Mouse (Mus musculus) activated CD4-positive, CD25-positive, alpha-beta regulatory T cell, adult 4 months (primary cell): ENCODE data around the gene Myo15b. TPM values are rescaled to one million over a fixed set of nuclear protein-coding genes. Genes with fewer than 3 reads are reported as not detected.

Experiments
- ATAC-seq: one replicate; pipeline ENCODE4 v1.8.0; 2017
- polyA plus RNA-seq, 2 experiments: library from polyadenylated mRNA; unstranded; fragments of 100-300 nt; shearing (Covaris generic); gene quantifications; one replicate each; pipeline ENCODE4 v1.2.1; 2017

Gene Myo15b
- polyA plus RNA-seq, 2 experiments from 2014 or later, result not detected

DNA sequence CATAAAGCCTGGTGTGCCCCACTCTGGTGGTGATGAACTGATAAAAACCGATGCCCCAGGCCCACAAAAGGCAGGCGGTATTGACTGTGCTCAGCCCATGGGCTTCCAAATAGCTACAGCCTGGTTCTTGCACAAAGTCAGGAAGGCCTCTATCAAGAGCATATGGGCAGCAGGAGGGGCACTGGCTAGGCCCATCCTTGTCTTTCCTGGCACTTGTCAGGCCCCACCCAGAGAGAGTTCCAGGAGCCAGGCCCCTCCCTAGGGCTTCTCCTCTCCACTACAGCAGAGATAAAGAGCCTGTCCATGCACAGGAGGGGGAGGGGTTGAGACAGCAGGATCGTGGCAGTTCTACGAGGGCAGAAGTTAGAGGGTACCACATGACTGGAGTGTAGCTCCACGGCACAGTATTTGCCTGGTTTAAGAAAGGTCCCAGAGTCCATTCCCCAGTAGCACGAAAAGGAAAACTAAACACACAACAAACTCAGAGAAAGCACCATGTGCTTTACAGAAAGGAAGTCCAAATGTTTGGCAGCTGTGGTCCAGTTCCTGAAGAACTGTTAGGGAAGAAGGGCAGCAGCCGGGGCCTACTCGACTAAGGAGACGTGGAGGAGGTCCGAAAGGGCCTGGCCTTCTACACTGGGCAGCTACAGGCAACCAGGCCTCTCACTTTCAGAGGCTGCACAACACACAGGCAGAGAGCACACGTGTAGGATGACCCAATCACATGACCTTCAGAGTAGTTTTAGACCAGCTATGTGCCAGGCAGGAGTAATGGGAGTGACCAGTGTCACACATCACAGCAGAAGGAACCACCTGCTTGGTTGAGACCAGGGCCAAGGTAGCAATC lies 45.4 kb downstream of the Myo15b start:
- no peak for ATAC-seq

DNA sequence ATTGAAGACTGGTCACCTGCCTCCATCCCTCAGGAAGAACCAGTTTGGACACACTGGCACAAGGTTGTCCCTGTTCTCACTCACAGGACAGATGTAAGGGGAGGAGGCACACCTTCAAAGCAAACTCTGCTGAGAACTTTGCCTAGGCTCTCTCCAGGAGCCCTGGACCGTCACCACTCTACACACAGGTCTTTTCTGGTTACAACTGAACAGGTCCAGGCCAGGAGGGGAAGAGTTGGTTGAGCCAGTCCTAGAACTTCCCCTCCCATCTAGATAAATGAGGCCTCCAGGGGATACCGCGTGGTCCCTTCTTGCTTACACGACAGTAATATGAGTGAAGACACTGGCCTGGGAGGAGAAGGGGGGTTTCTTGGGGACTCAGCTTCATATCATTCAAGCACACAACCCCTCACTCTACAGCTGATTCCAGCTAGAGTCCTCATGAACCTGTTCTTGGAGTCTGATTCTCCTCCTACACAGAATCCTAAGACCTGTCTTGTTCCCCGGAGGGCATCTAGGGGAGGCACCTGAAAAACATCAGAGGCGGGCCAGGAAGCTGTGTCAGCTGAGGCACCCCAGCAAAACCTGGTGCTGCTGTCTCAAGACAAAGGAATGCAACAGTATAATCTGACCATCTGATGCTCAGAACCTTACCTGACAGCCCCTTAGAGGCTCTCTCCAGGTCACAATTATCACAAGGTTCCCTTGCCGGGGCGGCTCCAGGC lies 46.2 kb downstream of the Myo15b start:
- no peak for ATAC-seq

DNA sequence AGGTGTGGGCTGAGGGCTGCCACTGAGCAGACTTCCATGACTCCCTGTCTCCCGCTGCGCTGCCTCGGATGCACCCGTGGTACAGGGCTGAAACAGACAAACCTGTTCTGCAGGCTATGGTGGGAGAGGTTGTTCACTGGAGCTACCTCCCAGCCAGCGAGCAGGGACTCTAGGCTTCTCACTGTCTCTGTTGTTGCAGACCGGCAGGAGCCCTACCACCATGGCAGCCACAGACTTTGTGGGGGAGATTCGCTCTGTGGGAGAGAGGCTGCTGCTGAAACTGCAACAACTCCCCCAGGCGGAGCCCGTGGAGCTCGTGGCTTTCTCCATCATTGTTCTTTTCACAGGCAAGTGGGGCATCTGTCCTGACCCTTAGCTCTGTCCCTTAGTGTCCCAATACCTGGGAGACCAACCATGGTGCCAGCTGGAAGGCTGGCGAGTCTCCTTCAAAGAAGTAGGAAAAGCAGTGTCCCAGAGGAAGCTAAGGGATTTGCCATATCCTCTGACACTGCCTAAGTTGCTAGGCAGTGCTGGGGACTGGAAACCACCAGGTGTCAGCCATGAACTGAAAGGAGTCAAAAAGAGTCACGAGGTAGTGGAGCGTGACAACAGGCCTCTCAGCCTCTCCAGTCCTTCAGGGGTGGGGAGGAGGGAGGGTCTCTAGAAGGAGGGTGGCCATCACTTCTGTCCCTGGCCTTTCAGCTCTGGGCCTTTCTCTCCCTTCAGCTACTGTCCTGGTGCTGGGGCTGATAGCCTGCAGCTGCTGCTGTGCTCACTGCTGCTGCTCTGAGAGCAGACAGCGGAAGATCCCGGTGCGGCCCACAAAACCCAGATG lies 47.0 kb downstream of the Myo15b start:
- ATAC-seq, result no peak

DNA sequence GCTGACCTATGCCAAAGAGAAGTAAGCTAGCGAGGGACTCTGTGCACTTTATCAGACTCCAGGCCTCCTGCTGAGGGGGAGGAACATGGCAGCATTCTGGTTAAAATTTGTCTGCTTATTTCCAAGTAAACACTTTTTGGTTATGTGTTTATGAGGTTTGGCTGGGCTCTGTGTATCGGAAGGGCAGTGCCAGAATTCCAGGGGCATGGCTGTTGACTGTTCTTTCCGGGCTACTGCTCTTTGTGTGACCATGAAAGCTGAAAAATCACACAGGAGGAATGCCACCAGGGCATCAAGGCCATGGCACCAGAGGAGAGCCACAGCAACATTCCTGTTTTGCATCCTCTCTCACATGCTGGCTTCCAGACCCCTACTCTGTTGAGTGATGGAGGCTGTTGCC lies 47.9 kb downstream of the Myo15b start:
- ATAC-seq, result no peak

DNA sequence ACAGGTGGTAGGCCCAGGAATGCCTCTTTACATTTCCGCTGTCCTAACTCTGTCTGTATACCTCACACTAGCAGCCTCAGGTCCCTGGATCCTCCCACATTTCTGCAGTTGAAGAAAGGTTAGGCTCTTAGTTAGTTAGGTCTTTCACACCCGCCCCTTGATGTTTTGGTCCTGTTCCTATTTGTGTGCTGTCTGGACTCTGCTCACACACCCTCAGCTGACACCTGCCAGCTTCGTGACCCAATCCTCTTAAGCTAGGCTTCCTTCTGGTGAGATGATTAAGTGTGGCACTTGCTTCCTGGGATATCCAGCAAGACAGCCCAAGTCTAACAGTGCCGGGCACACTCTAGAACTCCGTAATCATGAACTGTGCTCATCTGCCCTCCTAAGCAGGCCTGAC lies 48.3 kb downstream of the Myo15b start:
- ATAC-seq, result no peak

DNA sequence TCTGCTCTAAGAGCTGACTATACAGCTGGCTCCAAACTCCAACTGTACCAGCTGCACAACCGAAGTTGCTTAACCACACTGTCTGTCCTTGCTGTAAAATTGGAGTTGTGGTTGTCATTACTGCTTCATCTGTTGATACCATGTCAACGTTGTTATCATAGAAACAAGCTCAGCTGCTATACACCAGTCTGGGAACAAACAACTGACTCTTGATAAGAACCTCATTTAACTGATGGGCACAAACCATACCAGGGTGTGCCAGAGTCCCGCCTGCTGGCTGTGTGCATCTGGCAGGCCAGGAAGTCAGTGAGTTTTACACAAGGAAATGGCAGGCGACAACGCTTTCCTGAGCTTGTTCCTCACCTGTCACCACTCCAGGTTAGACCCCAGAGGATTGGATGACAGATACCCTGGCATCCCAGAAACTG lies 52.9 kb downstream of the Myo15b start:
- no peak for ATAC-seq

DNA sequence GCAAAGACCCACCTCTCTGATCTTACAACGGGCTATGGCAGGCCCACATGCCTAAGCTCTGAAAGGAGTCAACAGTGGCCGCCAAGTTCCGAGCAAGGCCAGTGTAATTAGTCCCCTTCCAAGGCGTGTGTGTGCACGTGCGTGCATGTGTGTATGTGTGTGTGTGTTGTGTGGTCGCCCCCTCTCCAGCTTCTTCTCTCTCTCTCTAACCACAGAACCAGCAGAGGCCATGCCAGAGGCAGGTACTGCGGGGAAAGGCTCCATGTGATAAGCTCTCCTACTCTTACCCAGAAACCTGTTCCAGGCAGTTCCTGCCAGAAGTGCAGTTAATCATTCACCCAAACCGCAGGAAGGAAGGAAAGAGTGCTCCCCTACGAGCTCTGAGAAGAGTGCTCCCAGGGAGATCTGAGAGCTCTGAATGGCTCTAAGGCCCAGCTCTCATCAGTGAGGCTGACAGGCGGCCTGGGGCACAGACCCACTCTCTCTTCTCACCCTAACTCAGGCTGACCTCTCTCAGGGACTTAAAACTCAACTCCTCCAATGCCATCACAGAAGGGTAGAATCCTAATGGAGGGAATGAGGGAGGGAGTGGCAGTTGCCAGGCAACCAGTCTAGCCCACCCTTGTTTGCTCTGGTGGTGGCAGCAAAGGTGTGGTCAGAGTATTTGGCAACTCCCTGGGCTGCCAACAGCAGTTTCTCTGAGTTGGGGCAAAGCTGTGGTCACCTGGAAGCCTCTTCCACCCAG lies 53.6 kb downstream of the Myo15b start, which contains the start of gene Smim6:
Gene Smim6 (plus strand): TSS at position 386 of the 745 bp plus-strand sequence.
- ATAC-seq, result no peak

DNA sequence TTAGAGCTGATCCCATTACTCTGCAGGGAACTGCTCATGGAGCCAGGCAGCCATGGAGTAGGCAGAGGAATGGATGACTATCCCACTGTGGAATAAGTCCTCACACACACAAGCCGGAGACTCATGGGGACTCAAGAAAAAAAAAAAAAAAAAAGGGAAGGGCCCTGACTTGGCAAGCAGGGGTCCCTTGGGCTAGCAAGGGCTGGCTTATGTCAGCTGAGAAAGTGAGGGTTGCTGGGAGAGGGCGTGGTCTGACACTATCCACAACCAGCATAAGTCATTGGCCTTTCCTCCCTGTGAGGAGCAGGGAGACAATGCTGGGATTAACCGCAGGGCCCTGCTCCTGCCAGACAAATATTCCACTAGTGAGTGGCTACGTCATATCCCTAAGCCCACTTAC lies 58.4 kb downstream of the Myo15b start:
- no peak for ATAC-seq

DNA sequence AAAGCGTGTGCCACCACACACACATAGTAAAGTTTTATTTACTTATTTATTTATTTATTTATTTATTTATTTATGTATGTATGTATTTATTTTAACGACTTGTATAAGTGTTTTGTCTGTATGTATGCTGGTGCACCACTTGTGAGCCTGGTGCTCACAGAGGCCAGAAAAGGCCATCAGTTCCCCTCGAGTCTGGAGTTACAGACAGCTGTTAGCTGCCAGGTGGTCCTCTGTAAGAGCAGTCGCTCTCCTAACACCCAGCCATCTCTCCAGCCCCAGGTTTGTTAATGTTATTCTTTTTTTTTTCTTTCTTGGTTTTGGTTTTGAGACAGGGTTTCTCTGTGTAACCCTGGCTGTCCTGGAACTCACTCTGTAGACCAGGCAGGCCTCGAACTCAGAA lies 60.4 kb downstream of the Myo15b start:
- ATAC-seq, result no peak

DNA sequence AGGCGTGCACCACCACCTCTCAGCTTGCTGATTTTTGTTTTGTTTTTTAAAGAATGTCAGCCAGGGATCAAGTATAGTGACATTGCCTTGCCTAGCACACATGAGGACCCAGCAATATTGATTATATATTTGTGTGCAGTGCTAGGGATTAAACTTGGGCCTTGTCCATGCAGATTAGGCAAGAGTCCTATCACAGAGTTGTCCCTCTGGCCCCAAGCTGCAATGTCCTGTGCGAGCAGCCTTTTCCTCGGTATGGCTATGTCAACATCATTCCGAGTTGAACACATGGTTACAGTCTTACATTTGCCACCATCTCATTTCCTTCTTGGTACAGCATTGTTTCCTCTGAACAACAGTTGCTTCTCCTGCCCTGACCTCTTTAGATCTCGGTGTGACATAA lies 60.9 kb downstream of the Myo15b start:
- no peak for ATAC-seq

DNA sequence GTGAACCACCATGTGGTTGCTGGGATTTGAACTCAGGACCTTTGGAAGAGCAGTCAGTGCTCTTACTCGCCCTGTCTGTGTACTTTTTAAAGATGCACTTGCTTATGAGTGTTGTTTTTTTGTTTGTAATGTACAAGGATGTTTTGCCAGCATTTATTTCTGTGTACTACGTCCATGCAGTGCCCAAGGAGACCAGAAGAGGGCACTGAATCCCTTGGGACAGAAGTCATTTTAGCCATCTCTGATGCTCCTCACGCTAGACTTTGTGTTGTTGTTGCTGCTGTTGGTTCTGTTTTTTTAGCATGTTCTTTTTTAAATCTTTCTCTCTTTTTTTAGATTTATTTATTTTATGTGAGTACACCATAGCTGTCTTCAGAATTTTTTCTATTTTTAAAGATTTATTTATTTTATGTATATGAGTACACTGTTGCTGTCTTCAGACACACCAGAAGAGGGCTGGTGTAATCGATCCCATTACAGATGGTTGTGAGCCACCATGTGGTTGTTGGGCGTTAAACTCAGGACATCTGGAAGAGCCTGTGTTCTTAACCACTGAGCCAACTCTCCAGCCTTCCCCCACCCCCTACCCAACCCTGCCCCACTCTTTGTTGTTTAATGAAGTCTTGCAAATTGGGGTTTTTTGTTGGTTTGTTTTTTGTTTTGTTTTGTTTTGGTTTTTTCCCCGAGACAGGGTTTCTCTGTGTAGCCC lies 62.1 kb downstream of the Myo15b start:
- no peak for ATAC-seq

DNA sequence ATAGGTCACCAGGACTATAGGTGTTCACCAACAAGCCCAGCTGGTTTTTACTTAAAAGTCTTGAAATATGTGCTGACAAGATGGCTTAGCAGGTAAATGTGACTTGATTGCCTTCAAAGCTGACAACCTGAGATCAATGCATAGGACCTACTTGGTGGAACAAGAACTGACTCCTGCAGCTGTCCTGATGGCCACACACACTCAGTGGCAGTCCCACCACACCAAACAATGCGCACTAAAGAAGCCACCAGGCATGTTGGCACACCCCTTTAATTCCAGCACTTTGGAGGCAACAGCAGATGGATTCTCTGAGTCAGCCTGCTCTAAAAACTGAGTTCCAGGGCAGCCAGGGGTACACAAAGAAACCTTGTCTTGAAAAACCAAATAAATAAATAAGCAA lies 63.8 kb downstream of the Myo15b start:
- ATAC-seq, result no peak

DNA sequence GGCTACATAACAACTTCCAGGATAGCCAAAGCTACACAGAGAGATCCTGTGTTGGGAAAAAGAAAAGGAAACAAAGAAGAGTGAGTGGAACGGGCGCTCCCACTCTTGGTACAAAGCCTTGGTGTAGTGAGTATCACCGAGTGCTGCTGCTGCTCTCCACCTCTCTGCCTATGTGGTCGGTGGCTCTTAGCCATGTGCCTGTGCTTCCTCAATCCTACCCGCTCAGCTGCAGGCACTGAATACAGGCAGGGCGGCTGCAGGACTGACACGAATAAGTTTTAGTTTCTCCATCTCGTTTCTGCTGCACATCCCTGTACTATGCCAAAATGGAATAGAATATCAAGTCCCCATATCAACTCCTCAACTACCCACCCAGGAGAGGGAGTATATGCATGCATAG lies 70.8 kb downstream of the Myo15b start:
- ATAC-seq, result no peak

DNA sequence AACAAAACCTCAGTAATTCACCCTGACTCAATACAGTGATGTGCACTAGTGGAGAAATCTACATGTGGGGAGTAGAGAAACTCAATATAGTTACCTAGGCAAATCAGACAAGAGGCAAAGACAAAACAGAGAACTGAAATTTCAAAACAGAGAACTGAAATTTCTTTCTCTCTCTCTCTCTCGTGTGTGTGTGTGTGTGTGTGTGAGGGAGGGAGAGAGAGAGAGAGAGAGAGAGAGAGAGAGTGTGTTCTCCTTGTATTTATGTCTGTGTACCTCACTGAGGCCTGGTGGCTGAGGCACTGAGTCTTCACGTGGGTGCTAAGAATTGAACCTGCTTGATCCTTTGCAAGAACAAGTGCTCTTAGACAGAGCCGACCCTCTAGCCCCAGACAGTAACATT lies 71.6 kb downstream of the Myo15b start:
- no peak for ATAC-seq

DNA sequence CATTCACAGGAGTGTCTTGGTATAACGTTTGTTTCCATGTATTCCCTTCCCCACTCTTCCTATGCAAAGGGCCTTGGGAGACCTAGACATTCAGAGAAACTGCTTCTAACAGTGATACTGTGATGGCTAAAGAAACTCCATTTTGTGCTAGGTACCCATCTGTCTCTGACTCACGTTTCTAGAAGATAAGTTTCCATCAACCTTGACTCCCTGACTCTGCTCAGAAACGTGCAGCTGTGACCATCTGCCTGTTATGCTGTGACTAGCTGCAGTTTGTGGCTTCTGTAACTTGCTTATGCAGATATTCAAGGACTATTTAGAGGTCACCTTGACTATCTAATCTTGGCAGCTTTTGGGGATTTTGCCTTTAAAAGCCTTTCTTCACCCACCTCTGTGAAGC lies 73.0 kb downstream of the Myo15b start:
- no peak for ATAC-seq

DNA sequence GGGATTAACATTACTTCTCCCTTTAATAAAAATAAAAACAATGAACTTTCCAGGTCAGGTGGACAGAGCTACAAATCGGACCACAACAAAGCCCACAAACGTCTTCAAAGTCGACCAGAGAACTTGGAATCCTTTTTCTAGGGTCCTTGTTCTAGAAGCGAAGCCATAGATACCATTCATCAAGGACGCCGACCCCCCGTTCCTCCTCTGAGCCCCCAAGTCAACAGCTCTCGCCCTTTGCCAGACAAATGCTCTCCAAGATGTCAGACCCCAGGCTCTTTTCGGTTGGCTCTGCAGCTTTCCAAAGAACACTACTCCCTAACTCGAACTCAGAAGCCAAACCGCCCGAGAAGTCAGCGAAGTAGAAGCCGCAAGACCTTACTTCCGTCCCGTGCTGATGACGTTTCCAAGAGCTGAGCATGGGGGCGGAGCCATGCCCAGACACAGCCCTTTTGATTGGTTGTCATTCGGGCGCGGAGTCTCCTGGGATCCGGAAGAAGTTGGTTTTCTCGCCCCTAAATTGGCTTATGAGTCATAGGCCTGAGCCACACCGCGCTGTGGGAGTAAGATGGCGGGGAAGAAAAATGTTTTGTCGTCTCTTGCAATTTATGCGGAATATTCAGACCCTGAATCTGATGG lies 75.0 kb downstream of the Myo15b start, which contains the start of the genes Sap30bp and Recql5:
Gene Sap30bp (plus strand): TSS at position 175 of the 639 bp plus-strand sequence.
Gene Recql5 (minus strand): TSS at position 370 of the 639 bp plus-strand sequence.
- peak; percentile 100 for ATAC-seq

DNA sequence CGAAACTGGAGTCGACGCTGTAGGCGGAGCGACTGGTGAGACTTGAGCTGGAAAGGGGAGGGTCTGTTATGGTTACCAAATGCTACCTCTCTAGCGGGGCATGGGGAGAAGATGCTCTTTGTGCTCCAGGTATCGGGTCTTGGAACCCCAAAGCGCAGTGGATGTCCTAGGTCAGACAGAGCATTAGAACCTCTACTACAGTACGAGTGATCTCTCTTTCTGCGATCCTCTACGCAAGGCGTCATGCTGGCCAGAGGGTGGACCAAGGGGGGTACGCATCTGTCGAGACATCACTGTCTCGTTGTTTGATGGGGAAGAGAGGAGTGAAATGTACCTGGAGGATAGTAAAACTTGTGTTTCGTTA lies 75.5 kb downstream of the Myo15b start:
- peak; percentile 11 for ATAC-seq

DNA sequence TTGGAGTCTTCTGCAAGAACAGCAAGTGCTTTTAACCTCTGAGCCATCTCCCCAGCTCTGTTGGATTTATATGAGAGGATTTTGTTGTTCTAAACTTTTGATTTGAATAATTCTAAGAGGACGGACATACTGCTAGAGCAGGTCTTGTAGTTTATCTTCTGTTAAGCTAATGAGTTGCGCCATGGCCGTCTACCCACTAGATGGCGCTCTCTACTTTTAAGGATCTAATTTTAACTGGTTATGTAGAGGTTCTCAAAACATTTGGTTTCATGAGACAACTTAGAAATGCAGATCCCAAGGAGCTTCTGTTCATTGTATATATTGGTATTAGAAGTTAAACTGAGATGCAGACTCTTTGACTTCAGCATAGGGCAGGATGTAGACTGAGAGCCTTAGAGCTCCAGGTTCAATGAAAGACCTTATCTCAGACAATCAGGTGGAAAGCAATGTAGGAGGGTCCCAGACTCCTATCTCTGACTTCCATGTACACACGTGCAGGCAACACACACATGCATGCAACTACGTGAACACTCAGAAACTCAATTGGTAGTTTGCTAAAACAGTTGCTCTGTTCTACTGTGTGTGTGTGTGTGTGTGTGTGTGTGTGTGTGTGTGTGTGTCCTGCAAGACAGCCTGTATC lies 81.6 kb downstream of the Myo15b start:
- no peak for ATAC-seq

DNA sequence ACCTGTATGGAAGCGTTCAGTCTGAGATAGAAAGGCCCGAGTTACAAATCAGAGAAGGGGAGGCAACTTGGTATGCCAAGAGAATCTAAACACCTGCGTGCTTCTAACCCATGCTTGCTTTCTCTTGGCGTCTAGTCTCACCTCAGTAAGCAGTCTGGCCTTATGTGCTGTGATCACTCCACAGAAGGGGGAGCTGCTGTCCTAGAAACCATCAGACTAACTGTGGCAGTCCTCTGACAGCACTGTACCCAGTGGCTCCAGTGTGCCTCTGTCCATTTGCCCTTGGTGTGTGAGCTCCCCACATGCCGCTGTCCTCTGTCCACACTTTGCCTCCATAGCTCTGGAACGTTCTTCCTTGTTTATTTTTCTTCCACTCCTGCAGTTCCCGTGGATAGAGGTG lies 83.8 kb downstream of the Myo15b start:
- no peak for ATAC-seq
